Mouse (Mus musculus): ENCODE results near the gene Tanc1. TPM values are rescaled to one million over a fixed set of nuclear protein-coding genes. Genes with fewer than 3 reads are reported as not detected.
A peak's percentile ranks its signal among the peaks of the same experiment; 100 is the strongest.

The Tanc1 gene
- total and polyA plus RNA-seq, 3 experiments, result 5.6 to 17.3 (median 16.4) TPM

DNA sequence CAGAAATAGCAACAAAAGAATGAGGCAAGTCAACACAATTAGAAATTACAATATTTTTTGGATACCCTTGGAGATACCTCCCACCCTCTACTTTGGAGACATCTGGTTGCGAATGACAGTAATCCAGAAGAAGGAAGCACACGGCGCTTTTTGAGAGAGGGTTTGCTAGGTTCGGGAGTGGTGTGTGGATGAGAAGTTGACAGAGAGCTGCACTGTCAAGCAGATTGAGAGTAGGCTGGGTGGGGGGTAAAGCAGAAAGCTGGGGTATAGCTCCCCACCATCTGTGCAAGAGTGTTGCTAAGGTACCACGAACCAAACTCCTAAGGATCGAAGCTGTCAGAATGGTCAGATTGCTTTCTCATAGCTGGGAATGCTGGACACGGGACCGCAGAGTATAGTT lies 40.0 kb downstream of the Tanc1 start:
- no peak for DNase-seq

DNA sequence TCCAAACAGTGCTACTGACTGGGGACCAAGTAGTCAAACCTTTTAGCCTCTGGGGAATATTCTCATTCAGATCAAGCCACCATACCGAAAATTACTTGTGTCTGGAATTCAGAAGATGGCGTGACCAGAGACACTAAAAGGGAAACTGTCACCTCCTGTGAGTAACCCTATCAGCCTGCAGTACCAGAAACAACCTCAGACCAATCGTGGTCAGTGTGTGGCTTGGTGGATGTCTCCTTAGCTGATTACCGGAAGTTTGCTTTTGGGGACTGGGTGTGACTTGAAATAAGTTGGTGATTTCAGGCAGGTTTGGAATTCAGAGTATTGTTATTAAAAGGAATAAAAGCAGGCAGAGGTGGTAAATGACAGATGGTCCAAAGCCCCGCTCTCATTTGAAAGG lies 40.9 kb downstream of the Tanc1 start:
- no peak for DNase-seq

DNA sequence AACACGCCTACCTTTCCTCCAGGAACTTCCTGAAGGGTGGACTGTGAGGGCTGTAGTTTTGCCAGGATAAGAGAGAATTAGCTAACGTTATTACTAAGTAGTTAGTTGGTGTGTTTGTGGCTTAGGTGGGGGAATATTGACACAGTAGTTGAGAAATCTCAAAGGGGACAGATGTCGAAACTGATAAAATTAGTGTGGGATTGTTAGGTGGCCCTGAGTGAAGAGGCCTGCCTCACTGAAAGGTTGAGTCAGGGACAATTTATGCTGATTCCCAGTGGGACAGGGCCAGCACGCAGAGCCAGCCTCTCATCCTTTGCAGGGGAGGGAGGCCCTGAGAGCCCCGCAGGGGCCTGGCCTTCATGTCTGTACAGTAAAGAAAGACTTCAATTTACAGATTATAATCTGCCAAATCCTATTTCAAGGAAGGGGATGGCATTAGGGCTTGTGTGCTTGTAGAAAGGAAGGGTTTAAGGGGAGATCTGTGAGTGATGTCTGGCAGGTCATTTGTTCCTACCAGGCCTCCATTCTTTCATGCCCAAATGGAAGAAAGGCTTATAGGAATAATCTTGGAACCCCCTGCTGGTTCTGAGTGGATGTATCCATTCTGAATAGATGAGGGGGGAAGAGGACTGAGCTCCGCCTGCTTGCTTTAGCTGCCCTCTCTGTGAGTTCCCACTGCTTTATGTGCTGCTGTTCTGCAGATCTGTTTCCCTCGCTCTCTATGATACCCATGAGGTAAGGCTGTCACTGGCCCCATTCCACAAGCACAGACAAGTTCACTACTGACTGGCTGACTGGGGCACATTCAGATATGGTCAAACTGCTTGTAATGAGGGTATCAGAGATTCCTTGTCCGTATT lies 41.7 kb downstream of the Tanc1 start:
- DNase-seq, result no peak

DNA sequence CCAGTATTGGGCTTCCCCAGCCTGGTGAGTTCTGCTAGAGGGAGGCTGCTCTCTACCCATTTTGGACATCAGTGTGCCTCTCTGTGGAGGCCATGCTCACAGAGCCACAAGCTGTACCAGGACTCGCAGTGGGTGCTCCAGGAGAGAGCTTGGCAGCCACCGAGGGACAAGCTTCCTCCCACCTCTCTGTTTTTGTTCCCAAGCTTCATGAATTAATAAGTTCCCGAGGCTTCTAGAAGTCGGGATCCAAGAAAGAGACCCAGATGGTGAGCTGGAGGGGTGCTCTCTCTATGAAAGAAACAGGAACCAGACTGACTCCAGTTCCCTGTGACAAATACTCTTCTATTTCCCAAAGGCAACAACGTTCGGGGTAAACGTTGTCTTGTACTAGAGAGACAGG lies 43.6 kb downstream of the Tanc1 start:
- DNase-seq, result no peak

DNA sequence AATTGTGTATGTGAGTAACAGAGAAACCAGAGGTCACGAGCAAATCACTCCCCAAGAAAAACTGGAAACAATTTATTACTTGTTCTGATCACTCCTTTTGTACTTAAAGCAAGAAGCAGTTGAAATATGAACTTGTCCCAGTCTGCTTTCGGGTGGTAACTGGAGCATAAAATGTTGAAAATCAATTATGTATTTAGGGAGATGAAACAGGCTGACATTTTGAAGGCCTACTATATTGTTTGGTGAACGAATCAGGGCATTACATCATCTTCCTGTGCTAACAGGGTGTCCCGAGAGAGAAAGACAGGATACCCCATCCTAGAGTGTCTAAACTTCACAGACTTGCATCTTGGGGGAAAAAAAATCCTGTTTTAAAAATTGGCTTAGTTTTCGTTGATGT lies 44.8 kb downstream of the Tanc1 start:
- no peak for DNase-seq

DNA sequence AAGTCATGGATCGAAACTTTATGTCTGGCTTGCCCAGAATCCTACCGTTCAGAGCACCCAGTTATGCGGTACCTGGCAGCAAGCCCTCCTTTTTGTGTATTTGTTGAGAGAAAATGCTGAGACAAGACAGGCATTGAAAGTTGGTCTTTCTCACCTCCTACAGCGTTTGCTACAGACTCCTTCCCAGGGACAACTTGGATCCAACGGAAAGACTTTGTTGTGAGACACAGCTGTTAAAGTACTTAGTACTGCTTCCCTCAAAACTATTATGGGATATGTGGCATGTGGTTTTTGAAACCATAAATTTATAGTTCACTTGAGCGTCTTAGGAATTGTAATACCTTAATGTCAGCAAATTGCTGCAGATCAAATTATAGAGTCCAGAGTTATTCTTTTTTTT lies 47.8 kb downstream of the Tanc1 start:
- no peak for DNase-seq

DNA sequence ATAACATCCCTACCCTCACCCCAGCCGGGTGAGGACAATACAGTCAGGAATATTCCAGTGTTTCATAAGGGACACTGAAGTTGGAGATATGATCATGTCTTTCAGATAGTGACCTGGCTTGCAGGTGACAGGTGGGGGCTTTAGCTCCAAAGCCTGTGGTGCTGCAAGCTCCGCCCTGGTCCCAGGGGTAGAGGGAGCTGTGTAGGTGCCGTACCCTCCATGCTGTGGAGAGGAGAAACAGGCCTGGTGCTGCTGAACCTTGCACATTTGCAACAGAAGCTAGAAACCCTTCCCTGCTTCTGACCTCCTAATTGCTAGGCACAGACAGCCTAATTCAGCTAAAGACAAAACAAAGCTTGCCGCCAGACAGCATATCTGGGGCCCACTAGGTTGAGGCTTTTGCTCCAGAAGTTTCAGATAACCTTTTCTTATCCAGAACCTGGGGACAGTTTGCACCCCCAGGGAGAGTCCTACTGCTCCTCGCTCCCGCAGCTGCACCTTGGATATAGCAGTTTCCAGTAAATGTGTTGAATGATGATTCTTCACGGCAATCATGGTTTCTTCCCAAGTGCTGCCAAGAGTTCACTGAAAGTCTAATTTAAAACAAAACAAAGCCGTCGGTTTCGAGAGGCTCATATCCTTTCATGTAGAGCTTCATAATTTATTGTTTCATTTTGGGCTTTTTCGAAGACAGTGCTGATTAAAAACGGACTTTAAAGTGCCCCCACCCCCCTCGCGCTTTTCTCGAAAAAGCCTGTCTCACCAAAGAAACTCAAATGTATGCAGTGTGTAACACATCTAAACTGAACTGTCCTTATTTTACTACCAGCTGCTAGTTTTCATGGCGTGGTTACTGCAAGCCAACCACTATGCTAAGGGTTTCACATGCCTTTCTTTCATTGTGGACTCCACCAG lies 49.3 kb downstream of the Tanc1 start:
- no peak for DNase-seq

DNA sequence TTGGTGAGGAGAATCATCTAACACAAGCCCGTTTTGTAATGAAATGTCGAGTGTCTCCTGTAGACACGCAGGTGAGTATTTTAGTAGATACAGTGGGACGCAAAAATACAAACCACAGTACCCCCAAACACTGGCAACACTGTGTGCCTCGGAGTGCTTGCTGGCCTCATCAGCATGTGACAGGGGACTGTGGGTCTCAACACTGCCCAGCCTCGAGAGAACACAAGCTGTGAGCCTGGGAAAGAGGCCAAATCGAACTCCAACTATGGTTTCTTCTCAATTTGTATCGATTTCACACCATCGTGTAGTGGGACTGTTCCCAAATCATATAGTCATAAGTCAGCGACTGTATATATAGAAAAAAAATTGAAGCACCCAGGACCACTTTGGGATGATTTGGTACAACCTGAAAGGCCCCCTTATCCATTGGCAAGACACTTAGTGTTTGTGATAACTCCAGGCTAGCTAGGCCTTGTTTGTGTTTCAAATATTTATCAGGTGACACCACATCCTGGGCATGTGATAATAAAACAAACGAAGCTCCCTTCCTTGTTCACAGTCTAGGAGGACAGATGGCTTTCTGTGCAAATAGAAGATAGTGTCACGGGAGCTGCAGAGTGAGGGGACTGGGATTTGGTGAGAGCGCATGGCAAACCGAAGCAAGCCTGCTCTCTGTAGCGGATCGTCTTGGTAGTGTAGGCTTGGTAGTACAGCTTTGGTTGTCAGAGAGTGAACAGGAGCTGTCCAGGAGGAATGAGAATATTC lies 53.1 kb downstream of the Tanc1 start:
- no peak for DNase-seq

DNA sequence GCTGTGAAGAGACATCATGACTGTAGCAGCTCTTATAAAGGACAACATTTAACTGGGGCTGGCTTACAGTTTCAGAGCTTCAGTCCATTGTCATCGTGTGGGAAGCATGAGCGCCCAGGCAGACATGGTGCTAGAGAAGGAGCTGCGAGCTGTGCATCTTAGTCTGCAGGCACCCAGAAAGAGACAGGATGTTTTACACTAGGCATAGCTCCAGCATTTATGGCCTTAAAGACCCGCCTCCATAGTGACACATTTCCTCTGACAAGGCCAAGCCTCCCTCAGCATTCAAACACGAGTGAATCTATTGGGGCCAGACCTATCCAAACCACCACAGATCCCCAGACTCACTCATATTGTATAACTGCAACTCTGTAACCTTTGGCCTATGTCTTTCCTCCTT lies 54.7 kb downstream of the Tanc1 start:
- no peak for DNase-seq

DNA sequence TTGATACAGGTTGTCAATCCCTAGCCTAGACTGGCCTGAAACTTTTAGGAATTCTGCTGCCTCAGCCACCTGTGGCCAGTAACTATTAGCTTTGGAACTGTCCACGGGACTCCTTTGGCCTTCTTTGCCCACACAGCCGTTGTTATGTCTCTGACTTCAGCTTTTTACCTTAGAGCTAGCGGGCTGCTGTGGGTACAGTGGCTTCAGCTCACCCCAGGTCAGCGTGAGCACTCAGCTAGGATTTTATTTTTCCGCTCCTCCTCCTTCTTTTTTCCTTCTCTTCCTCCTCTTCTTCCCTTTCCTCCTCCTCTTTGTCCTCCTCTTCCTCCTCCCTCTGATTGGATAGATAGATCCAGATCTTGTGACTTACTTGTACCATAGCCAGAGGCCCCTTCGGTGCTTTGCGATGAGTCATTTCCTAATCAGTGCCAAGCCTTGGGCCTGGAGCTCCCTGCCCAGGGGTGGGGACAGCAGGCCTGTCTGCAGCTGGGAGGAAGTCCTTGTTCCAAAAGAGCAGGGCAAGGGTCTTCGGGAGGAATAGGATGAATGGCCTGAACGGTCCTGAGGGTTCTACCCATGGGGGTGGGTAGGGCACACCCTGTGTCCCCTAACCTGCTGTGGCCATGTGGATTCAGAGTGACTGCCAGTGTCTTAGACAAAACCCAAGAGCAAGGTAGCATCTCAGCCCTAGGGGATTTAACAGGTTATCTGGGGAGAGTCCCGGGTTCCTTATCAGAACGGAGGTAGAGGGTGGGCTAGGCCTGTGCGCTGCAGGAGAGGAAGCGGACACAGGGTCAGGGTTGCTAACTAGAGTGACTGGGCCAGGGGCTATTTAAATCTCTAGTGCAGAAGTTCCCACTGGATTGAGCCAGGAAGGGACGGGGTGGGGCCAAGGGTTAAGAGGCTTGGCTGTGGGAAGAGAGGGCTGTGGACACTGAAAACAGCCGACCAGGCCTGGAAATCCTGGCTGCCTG lies 58.5 kb downstream of the Tanc1 start:
- DNase-seq, result peak; percentile 92

DNA sequence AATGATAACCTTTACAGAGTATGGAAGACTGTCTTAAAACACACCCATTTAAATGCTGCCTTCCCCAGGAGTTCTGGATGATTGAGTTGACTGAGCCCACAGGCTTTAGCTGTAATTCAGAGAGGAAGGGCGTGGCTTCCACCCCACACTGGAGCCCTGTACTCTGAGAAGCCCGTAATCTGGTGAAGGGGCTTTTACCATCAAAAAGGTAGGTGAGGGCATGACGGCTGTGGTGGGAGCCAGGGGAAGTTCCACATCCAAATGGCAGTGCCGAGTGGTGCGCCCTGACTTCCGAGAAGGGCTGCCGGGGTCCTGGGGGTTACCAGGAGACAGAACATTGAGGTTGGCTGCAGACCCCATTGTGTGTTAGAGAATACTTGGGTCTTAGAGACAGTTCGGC lies 59.8 kb downstream of the Tanc1 start:
- no peak for DNase-seq

DNA sequence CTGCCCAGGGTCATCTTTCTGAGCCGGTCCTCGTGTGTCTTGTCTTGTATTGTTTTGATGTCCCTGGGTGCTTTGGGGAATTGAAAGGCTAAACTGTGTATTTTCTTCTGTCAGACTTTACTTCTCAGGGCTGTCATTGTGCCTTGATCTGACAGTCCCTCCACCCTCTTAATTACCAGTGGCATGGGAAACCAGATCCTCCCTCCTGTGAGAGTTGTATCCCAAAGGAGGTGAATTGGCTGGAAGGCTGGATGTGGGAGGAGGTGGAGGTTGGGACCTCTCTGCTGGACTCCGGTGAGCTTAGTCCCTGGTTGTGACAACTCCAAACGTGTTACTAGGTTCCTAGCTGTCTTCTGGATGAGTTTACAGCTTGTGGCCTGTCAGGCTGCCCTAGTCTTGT lies 60.2 kb downstream of the Tanc1 start:
- DNase-seq, result no peak

DNA sequence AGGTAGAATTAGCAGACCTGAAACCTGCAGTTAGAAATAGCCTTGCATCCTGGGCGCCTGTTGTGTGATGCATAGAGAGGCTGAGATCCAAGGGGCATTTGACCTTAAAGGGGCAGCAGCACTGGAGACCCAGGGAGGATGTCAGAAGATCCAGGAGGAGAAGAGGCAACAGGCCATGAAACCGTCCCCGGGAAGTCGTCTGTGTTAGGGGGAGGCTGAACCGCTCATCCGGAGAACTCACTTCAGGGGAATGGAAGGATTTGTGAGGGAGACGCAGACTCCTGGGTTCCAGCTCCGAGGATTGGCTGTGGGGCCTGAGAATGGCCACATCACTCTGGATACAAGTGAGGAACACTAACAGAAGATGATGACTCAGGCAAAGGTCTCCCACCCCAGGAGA lies 60.8 kb downstream of the Tanc1 start:
- DNase-seq, result no peak

DNA sequence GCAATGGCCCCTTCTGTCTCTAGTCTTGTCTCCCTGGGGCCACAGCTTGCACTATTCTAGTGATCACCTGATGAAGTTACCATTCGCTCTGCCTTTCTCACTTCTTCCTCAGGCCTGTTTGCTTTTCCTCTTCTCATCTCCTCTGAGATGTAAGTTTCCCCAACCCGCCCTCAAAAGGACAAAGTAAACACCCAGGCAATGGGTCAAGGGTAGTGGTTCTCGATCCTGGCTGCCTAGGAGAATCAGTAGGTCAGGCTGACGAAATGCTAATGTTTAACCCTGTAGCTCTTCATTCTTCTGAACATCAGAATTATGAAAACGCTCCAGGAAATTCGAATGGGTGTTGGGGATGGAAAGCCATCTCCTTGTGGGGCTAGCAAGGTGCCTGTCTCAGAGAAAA lies 61.5 kb downstream of the Tanc1 start:
- no peak for DNase-seq

DNA sequence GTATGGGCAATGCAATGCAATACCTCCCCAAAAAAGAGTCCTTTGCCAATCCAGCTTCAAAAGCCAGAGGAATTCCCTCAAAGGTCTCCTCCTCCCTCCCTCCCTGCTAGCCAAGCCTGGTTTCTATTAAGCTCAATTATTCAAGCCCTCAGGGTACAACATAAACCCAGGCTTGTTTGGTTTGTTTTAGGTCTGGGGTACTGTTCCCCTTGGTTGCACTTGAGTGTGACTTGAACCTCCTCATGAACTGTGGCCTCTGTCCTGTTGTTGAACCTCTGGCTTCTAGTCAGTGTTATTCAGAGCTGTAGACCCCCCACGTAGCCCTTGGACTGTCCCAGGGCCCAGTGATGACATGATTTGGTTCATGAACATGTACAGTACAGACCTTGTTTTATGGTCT lies 62.0 kb downstream of the Tanc1 start:
- no peak for DNase-seq

DNA sequence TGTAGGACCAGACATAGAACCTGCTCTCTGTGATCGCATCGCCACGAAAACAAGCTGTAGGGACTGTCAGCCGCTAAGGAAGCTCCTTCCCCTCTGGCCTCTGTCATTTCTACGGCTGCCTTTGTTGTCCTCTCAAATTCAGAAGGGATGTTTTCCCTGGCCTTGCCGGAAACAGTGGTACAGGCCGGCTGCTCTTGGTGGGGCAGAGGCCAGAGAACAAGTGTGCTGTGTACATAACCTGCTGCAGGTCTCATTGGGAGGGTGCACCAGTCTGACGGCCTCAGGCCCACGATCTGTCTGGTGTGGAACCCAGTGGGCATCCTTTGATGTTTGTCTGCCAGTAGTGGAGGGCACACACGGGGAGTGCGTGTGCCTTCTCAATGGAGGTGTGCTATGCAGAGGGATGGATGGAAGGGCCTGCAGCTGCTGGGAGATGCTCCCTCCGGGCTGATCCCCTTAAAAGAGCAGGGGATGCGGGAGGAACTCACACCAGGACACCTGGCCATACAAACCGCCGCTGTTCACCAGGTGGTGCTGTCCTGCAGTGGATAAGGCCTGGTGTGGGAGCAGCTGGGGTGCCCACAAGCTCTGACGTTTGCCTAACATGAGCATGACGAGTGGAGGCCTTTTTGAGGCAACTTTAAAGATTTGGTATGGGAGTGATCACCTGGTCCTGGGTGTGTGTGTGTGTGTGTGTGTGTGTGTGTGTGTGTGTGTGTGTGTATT lies 63.6 kb downstream of the Tanc1 start:
- no peak for DNase-seq

DNA sequence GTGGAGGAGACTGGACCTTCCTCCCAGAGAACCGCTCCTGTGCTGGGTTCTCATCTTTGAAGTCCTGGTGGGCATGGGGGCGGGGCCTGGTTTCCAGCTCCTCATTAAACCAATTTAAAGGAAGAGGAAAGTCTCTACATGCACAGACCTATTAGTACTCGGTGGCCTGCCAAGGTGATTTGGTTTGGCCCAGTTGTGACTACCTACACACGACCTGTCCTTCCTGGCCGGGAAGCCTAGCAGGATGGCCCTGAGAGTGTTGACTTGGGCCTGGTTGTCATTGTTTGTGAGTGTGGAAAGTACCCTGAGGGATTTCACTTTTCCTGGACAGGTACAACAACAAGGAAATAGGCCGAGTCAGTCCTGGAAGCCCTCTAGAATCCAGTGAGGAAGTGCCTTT lies 64.2 kb downstream of the Tanc1 start:
- DNase-seq, result no peak

DNA sequence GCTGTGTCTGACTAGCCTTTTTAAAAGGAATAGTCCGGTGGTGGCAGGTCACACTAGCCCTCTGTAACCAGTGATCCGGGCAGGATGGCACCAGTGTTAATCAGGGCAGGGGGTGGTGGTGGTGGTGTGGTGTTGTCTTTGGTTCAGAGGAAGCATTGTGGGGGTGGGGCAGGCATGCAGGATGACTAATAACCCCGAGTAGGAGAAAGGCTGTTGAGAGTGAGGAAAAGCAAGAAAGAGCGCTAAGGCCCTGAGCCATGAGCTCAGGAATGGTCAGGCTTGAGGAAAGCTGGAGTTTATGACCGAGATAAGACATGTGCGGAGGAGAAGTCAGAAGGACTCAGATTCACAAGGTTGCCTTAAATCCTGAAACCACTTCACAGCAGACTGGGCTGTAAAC lies 64.6 kb downstream of the Tanc1 start:
- no peak for DNase-seq

DNA sequence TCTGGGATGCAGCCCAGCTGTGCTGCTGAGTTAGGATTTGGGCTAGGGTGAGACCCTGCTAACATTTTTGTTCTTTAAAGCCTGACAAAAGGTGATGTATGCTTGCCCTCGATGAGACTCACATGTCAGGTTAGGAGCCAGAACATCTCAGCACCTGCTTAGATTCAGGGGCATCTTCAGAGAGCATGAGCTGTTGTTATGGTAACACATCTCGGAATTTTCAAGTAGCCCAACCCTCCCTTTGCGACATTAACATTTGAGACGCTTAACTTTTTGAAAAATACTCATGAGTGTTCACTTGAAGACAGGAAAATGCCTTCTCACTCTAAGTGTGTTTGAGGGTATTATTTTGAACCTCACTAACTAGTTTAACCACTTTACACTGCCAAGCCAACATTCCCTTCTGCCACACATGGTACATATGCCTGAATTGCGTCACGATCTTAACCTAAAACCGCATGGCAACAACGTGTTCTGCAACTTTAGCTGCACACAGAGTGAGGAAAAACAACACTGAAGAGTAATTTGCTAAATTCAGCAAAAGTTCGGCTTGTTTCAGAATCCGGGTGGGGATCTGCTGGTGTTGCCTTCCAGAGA lies 67.7 kb downstream of the Tanc1 start:
- no peak for DNase-seq

DNA sequence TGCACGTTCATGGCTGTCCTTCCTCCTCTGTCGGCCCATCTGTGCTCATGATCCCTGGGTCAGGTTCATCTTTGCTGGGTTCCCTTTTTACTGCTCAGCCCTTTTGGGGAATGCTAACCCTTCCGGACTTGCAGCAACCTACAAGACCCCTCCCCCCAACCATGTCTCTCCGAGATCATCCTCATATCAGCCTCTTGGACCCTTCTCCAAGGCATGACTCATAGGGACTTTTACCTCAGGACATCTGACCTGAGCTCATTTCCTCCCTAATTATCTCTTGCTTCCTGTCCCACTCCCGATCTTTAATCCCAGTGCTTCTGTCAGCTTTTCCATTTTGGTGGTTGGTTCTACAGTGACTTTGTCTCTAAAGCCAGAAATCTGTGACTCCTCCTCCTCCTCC lies 68.9 kb downstream of the Tanc1 start:
- no peak for DNase-seq
